Mouse (Mus musculus) heart, postnatal 36 days (tissue): ENCODE results near the gene Foxo3. TPM values are rescaled to one million over a fixed set of nuclear protein-coding genes. Genes with fewer than 3 reads are reported as not detected.

Experiments used
- DNase-seq, 2 experiments: peaks; one replicate each; pipeline ENCODE4 v3.0.0; 2021 to 2022
- intact Hi-C: fragments of 180-260 bp; cut with DNase I; formaldehyde crosslinking; loops from one replicate; pipeline ENCODE4 v1.15.1; 2025
- total RNA-seq, 2 experiments: library from RNA; stranded (reverse); gene quantifications; 2 replicates each; pipeline ENCODE4 v1.2.3; 2021

The Foxo3 gene
- total RNA-seq: 100 to 1,000 TPM in 1 of 2 experiments, 10 to 100 TPM in 1; 86.1 to 111 TPM

DNA sequence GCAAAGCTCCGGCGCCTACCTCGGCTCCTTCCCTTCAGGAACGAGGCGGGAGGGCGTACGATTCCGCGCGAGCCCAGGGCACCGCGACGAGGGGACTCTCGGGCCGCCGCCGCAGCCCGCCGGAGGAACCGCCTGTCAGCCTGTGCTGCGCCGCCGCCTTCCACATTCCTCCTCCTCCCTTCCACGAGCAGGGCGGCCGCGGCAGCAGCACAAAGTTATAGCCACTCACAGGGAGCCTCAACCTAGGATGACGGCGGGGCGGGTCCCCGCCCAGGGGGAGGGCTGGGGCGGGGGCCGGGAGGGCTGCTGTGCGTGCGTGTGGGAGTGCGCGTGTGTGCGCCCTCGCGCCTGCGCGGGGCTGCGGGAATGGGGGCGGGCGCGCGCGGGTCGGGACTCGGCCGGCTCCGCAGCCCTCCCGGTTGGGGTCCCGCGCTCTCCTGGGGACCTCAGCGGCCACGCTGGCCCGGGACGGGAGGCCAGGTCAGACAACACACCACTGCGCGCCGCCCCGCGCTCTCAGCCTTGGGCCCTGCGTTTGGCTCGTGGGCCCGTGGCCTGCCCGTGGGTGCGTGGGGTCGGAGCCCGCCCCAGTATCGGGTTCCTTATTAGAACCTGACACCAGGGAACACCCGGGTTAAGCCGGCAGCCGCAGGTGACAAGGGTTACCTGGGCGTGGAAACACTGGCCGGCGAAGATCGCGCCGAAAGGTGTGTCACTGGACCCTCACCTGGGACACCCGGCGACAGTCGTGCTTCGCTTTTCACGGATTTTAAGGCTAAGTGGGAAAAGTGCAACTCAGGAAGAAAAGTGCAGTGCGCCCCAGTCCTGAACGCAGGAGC, at the start of gene Foxo3:
Foxo3 (minus strand) TSS at position 249 of the 839 bp plus-strand sequence.
- peak; percentile 91 to 95 for DNase-seq
- intact Hi-C loops: loop anchor here (2.0 to 5.0 kb wide), 5 partner anchors 184 to 464 kb away; no protein-coding TSS in a partner anchor

DNA sequence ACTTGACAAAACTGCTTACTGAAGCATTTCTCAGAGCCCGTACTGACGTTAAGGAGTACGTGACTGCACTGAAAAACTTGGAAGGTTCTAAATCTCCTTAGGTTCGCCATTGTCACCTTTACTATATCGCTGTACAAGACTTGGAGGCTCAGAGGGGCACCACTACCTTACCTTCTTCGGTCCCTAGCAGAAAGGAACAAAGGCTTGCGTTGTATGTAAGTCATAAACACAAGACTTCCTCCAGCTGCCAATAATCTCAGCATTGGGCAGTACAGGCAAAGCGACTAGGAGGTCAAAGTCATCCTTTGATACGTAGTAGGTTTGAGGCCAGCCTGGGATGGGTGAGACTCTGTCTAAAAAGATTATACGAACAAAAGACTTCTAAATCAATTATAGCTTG, 48.8 kb upstream of the Foxo3 start:
- intact Hi-C loops: no loop called here
- no peak for DNase-seq

DNA sequence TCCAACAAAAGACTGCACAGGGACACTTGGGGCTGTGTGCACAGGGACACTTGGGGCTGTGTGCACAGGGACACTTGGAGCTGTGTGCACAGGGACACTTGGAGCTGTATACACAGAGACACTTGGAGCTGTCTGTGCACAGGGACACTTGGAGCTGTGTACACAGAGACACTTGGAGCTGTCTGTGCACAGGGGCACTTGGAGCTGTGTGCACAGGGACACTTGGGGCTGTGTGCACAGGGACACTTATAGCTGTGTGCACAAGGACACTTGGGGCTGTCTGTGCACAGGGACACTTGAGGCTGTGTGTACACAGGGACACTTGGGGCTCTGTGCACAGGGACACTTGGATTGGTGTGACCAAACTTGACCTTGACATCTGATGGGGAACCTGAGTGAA, 47.4 kb upstream of the Foxo3 start:
- intact Hi-C loops: no loop called here
- no peak for DNase-seq

DNA sequence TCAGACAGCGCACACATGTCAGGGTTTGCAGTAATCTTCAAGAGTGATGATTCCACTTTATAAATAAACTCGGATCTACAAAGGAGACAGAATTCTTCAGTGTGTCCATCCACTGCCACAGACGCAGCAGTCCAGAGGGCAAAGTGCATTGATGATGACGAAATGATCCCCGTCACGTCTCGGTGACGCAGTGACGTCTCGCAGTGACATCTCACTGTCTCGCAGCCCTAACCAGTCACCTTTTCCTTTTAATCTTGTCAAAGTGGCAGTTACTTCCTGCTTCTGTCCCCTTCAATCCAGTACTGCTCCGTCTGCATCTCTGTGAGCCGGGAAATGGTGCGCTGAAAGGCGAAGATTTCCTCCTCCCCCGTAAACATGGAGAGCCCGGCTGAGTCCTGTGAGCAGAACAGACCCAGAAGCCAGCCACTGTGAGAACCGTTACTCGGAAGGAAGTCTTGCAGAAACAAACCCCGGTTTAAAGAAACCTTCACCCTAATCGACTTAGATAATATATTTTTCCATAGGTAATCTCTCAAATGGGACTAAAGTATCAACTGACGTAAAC, 36.7 kb upstream of the Foxo3 start:
- DNase-seq: no peak
- intact Hi-C loops: loop anchor here (5.0 kb wide), 1 partner anchor 214 kb away; no protein-coding TSS in a partner anchor

DNA sequence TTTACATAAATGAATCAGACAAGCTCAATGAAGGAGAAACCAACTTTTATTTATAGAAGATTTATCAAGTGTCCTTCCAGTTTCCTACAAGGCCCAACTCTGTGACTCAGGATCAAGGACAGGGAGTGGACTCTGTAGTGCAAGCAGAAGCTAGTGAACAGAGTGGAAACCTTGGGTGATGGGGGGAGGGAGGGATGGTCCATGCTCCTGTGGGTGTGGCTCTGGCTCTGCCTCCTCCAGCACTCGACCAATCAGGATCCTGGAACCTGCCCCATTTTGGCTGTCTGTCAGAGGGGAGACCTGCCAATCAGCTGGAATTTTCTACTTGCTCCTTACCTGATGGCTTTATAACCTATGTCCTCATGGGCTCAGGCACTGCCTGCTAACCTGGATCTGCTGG, 36.0 kb upstream of the Foxo3 start:
- intact Hi-C loops: loop anchor here (5.0 kb wide), 1 partner anchor 215 kb away; no protein-coding TSS in a partner anchor

DNA sequence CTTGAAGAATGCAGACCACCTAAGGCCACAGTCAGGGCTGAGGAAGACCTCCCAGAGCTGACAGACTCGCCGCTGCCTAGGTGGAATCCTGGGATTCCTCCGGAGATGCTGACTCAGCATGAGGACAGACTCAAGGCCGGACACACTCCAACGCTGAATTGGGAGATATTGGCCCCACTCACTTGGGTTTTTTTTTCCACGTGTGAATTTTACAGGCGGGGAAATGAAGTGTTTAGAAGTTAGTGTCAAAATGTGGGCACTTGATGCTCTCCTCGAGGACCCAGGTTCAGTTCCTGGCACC, 32.1 kb upstream of the Foxo3 start:
- DNase-seq: no peak
- intact Hi-C loops: loop anchor here (1.0 to 2.0 kb wide), 2 partner anchors 329 to 426 kb away; no protein-coding TSS in a partner anchor

More for the DNA sequence above, 36.0 kb upstream of the Foxo3 start:
- no peak for DNase-seq

DNA sequence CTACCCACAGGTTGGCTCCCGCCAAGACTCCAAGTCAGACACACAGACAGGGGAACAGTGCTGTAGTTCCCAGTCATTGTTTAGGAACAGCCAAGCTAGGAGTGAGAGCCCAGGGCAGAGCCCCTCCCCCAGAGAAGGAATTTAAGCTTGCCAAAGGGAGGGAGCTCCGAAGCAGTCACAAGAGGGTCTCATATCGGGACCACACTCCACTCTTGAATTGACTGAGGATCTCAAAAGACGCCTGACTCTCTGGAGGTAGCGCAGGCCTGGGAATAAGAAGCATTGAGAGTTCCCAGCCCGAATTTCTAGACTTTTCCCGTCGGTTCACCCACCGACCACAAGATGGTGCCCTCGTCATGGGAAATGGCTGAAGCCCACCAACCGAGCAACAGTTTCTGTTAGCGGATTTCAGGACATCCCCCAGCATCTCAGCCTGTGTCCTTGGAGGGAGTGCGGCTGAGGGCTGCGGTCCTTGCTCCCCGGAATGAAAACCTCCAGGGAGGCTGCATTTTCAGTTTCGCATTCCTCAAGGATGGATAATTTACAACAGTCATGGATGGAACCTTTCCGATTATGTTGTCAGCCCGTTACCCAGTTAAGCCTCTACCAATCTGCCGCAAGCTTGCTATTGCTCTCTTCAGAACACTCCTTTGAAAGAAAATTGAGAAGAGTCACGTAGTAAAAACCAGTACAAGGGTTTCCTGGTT, 31.6 kb upstream of the Foxo3 start:
- DNase-seq: peak; percentile 72 to 81
- intact Hi-C loops: loop anchor here (1.0 to 2.0 kb wide), 2 partner anchors 329 to 427 kb away; no protein-coding TSS in a partner anchor

DNA sequence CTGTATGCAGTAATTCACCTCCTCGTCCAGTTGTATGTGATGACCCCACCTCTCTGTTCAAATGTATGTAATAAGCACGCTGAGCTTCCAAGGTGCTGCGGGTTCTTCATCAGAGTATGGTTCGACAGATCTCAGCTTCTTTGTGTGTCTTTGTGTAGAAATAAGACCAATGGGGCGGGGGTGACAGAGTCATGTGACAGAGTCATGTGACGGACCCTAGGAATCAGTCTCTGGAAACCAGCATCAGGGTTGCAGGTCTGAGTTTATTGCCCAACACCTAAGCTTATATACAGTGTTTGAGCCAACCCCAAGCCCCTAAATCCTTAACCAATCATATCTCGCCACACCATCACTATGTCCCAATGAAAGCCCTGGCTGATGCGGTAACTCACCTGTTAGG, 29.9 kb upstream of the Foxo3 start:
- intact Hi-C loops: no loop called here
- no peak for DNase-seq

DNA sequence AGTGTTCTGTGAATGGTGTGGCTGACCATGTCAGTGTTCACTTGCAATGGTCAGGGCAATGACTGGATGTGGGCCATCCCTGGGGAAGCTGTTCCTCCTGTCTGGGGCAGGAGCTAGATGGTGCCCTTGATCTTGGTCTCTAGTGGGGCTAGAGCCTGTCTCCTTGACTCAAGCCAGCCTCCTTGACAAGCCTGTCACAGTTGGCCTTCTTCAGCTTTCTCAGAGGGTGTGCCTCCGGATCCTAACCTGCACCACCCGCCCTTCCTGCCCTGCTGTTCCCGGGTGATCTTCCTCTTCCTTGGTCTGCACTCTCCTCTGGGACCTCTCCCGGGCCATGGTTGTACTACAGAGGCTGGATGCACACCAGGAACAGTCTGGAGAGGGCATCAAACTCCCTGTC, 24.2 kb upstream of the Foxo3 start:
- intact Hi-C loops: no loop called here
- no peak for DNase-seq

DNA sequence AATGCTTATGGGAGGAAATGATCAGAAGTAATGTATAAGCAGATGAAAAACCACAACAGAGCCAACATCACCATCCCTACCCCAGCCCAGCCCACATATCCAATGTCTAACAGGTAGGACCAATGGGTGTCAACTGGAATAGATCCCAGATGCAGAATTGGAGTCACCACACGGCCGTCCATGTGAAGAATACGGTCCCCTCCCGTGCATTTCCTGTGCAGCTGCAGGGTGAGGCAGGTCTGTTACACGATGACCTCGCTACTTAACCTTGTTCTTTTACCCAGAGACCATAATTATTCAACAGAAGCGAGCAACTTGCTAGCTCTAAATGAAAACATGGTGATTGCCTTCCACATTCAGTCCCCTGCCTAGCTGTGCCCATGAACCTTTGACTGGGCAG, 23.4 kb upstream of the Foxo3 start:
- no peak for DNase-seq
- intact Hi-C loops: loop anchor here (5.0 kb wide), 1 partner anchor 608 kb away; no protein-coding TSS in a partner anchor

DNA sequence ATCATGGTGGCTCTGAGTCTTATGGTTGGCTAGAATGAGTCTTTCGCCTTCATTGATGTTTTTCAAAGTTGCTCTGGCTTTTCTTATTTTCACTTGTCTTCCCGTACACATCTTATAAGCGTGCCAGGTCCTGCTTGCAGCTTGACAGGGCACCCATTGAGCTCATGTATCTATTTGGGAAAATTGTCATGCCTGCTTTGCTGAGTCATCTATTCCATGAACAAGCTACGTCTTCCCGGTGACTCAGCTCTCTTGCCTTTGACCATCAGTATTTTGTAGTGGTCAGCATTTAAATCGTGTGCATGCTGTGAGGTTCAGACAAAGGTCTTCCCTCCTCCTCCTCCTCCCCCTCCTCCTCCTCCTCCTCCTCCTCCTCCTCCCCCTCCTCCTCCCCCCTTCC, 22.9 kb upstream of the Foxo3 start:
- intact Hi-C loops: loop anchor here (5.0 kb wide), 1 partner anchor 607 kb away; no protein-coding TSS in a partner anchor
- no peak for DNase-seq

DNA sequence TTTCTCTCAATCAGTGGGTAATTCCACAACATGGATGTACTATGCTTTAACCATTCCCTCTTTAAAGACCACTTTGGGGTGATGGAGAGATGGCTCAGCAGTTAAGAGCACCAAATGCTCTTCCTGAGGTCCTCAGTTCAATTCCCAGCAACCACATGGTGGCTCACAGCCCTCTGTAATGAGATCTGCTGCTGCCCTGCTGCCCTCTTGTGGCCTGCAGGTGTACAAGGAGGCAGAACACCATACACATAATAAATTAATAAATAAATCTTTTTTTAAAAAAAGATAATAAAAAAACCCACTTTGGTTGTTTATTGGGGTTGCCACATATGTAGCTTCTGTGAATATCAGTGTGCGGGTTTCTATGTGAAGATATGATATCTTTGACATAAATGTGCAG, 21.4 kb upstream of the Foxo3 start:
- intact Hi-C loops: loop anchor here (2.0 to 5.0 kb wide), 2 partner anchors 467 to 606 kb away; no protein-coding TSS in a partner anchor

DNA sequence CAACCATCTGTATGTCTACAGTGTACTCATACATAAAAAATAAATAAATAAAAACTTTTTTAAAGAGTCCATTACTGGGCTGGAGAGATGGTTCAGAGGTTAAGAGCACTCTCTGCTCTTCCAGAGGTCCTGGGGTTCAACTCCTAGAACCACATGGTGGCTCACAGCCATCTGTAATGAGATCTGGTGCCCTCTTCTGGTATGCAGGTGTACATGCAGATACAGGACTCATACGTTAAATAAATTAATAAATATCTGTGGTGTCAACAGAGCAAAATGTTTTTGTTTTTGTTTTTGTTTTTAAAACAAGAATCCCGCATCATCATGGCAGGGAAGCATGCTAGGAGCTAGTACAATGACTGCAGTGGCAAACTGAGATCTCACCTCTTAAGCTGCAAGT, 20.6 kb upstream of the Foxo3 start:
- intact Hi-C loops: loop anchor here (2.0 to 5.0 kb wide), 2 partner anchors 466 to 605 kb away; no protein-coding TSS in a partner anchor
- DNase-seq: no peak

More for the DNA sequence above, 21.4 kb upstream of the Foxo3 start:
- no peak for DNase-seq

DNA sequence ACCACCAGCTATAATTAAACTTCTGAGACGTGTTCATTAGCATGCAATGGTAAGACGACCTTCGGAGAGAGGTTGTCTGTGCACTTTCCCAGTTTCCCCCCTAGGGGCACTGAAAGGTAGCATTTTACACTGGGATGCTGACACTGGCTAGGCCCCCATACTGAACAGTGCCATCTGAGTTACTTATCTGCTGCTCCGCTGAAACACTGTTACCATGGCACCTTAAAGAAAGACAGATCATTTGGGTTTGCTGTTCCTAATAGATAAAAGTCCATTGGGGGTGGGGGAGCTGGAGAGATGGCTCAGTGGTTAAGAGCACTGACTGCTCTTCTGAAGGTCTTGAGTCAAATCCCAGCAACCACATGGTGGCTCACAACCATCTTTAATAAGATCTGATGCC, 20.0 kb upstream of the Foxo3 start:
- no peak for DNase-seq
- intact Hi-C loops: loop anchor here (2.0 to 5.0 kb wide), 2 partner anchors 466 to 604 kb away; no protein-coding TSS in a partner anchor

DNA sequence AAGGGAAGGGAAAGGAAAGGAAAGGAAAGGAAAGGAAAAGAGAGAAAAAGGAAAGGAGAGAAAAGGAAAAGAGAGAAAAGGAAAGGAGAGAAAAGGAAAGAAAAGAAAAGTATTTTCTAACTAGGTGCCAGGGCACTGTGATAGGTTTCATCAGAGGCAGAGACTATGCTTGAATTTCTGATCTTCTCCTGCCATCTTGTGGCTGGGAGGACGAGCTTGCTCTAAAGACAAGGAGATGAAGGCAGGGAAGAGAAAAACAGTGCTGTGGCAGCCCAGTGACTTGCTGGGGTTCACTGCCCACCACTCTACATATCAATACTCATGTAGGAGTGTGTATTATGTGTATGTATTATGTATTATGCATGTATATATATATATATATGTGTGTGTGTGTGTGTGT, 18.5 kb upstream of the Foxo3 start:
- intact Hi-C loops: loop anchor here (2.0 to 5.0 kb wide), 2 partner anchors 603 to 776 kb away; partner anchors contain the start of gene Cd164
- DNase-seq: no peak

DNA sequence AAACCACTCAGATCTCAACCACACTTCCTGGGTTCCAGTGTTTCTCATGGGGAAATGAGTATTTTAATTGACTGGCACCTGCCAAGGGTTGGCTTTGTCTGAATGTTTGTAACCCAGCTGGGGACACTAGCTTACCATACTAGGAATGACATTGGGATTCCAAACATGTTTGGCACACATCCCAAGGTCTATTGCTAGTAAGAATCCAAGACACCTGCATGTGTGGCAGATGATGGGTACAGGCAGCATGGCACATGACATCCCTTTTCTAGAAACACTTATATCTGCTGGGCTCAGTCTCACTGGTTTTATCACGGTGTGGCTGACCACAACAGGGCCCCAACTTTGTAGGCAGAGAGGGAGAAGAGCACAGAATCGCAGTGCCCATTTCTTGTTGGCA, 17.8 kb upstream of the Foxo3 start:
- intact Hi-C loops: loop anchor here (2.0 to 5.0 kb wide), 2 partner anchors 222 to 776 kb away; partner anchors contain the start of gene Cd164
- peak in 1 of 2 experiments; percentile 11 for DNase-seq

DNA sequence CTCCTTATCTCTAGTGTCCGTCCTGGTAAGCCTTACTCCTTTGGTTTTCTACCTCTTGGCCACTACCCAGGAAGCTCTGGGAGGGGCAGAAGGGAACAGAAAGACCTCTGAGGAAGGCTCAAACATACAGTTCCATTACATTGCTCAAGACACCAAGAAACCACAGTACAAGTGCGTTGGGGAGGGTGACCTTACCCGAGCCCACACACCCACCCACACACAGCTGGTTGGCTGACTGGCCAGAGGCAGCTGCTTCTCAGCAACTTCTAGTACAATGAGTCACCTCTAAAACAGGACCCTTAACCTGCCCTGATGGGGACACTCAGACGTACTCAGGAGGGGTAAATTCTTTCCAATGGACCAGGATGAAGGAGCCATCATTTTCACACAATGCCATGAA, 17.3 kb upstream of the Foxo3 start:
- intact Hi-C loops: loop anchor here (2.0 to 5.0 kb wide), 2 partner anchors 222 to 775 kb away; partner anchors contain the start of gene Cd164
- DNase-seq: no peak

DNA sequence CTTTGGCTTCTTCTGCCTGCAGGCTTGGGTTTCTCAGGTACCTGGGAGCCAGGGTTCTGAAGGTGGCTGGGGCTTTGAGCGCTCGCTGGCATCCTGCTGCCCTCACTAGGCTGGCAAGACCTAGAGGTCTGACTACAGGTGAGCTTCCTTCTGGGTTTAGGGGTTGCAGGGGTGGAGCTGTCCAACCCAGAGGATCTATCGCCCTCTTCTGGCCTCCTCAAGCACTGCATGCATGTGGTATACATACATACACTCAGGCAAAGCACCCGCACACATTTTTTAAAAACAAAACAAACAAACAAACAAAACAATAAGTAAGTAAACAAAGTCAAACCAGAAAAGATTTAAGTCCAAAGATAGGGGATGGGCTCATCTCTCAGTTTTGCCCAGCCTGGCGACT, 14.8 kb upstream of the Foxo3 start:
- peak; percentile 31 to 65 for DNase-seq
- intact Hi-C loops: loop anchor here (1.0 to 5.0 kb wide), 3 partner anchors 219 to 311 kb away; no protein-coding TSS in a partner anchor

DNA sequence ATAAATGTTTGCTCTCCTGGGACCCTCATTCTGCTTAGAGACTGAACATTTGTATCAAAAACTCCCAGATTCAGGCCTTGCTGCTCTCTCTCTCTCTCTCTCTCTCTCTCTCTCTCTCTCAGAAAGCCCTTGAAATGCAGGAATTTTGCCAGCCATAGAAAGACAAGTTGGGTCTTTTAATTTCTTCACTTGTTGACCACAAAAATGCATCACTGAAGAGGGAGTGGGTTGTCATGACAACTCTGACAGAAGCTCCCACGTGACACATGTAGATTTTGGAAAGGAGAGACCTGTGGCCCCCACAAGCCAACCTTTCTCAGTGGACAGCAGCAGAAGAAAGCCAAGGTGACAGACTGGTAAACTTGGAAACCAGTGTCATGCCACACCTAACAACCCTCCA, 11.1 kb upstream of the Foxo3 start:
- DNase-seq: no peak
- intact Hi-C loops: no loop called here

DNA sequence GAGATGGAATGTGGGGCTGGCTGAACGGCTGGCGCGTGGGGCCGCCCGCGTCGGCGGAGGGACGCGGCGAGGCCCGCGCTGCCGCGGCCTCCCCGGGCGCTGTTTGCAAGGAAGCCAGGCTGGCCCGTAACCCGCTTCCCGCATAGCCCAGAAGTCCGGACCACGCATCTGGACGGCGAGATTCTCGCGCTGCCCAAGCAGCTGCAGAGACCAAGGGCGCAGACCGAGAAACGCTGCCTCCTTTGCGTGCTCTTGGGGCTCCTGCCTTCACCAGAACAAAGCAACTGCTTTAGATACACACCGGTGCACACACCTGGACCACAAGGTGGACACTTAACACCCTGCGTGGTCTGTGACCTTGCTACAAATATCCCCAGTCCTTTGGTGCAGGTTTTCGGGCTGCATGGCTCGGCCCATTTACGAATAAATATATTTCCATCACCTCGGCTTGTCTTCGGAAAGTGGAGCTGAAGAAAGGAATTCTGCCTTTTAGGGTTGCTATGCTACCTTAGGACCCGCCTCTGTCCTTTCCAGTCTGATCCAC, 1.8 kb upstream of the Foxo3 start:
- intact Hi-C loops: loop anchor here (5.0 kb wide), 4 partner anchors 186 to 466 kb away; no protein-coding TSS in a partner anchor
- DNase-seq: no peak
